Mouse (Mus musculus) limb, embryonic 14.5 days (tissue): Measurements from ENCODE around the gene Ripk3. TPM values are rescaled to one million over a fixed set of nuclear protein-coding genes. Genes with fewer than 3 reads are reported as not detected.
A peak's percentile ranks its signal among the peaks of the same experiment; 100 is the strongest.

ENCODE experiments used
- ATAC-seq: fragments of 200-750 bp; cut with Nextera tagmentation; 2 replicates; pipeline ENCODE4 v1.8.0; 2017; ENCODE audit warnings: low read depth, moderate number of reproducible peaks, moderate TSS enrichment; ENCODE audit not compliant: low FRiP score
- DNase-seq: peaks from one replicate; pipeline ENCODE4 v3.0.0-alpha.2; 2015; ENCODE audit warnings: low spot score
- H3K27ac ChIP-seq: fragments of 300-500 bp; sonication (generic); replicated peaks from 2 replicates; pipeline ENCODE4 v1.5.1; 2014; ENCODE audit warnings: low read depth, mild to moderate bottlenecking, low read length, moderate library complexity, mixed read lengths
- H3K27me3 ChIP-seq: fragments of 300-500 bp; sonication (generic); 2 replicates; pipeline ENCODE4 v1.6.1; 2014; ENCODE audit warnings: low read length, mixed read lengths; ENCODE audit not compliant: control insufficient read depth, insufficient read depth
- H3K36me3 ChIP-seq: fragments of 300-500 bp; sonication (generic); 2 replicates; pipeline ENCODE4 v1.6.1; 2014; ENCODE audit warnings: mild to moderate bottlenecking, low read length, moderate library complexity, mixed read lengths; ENCODE audit not compliant: control insufficient read depth, insufficient read depth
- H3K4me1 ChIP-seq: fragments of 300-500 bp; sonication (generic); 2 replicates; pipeline ENCODE4 v1.6.1; 2014; ENCODE audit warnings: antibody characterized with exemption, low read length, mixed read lengths; ENCODE audit not compliant: control insufficient read depth, insufficient read depth
- H3K4me2 ChIP-seq: fragments of 300-500 bp; sonication (generic); replicated peaks from 2 replicates; pipeline ENCODE4 v1.6.1; 2014; ENCODE audit warnings: low read depth, mild to moderate bottlenecking, low read length, moderate library complexity; ENCODE audit not compliant: severe bottlenecking
- H3K4me3 ChIP-seq: fragments of 300-500 bp; sonication (generic); replicated peaks from 2 replicates; pipeline ENCODE4 v1.5.1; 2014; ENCODE audit warnings: low read length
- H3K9ac ChIP-seq: fragments of 300-500 bp; sonication (generic); 2 replicates; pipeline ENCODE4 v1.6.1; 2014; ENCODE audit warnings: mild to moderate bottlenecking, low read depth, low read length, moderate library complexity; ENCODE audit not compliant: severe bottlenecking
- H3K9me3 ChIP-seq: fragments of 300-500 bp; sonication (generic); 2 replicates; pipeline ENCODE4 v1.6.1; 2016; ENCODE audit warnings: low read length; ENCODE audit not compliant: control insufficient read depth
- POLR2A ChIP-seq: fragments of 200-500 bp; IDR thresholded peaks from 2 replicates; pipeline ENCODE4 v1.8.0; 2012; ENCODE audit warnings: inconsistent platforms, mild to moderate bottlenecking, moderate library complexity, borderline replicate concordance; ENCODE audit not compliant: insufficient read depth, insufficient read length; ENCODE audit errors: extremely low read depth
- WGBS: fragments of 180-500 bp; shearing (Covaris S2); extraction: QIAGEN DNeasy Blood & Tissue Kit; methylation state at CpG from one replicate; pipeline ENCODE4 v1.1.7; 2014; 5-methylcytosine and 5-hydroxymethylcytosine counted together
- polyA plus RNA-seq, 2 experiments: library from polyadenylated mRNA; depleted of rRNA in 1 of 2; stranded (reverse) in 1 of 2; unstranded in 1 of 2; fragments of >200 nt; fragmentation: Nextera tagmentation in 1 of 2; extraction: Ambion mirVana in 1 of 2; gene quantifications; 2 replicates each; pipeline versions ENCODE4 v1.2.1 to v1.2.3; 2012 to 2014

The Ripk3 gene
- polyA plus RNA-seq, 2 experiments: 30.5 to 35.9 TPM

GRCm38 (mm10) chr14:55819845-55820405 is 31.3 kb upstream of the Ripk3 start:
- ATAC-seq: no peak
- H3K9ac ChIP-seq: no peak overlapping the region
- no peak overlapping the region for H3K27ac ChIP-seq
- DNase-seq: no peak
- no peaks in the 10 kb centered on the region for H3K36me3 ChIP-seq
- no peak overlapping the region for H3K4me2 ChIP-seq
- WGBS: 74% methylated on average over 7 of the region's 7 CpGs
- H3K27me3 ChIP-seq: no peaks in the 10 kb centered on the region
- 0 out of 2 replicates have a peak, but pooled peaks cover 3% of the 10 kb centered on the region for H3K4me1 ChIP-seq
- H3K4me3 ChIP-seq: no peak overlapping the region
- no peaks in the 10 kb centered on the region for H3K9me3 ChIP-seq
- no peak for TF ChIP-seq POLR2A

- DNase-seq: peak; percentile 69
- Histone ChIP-seq H3K27me3 (no peaks in the 10 kb centered on the region), H3K9me3 (no peaks in the 10 kb centered on the region), H3K4me1 (no peaks in the 10 kb centered on the region), H3K27ac (no peak overlapping the region), H3K4me2 (peak overlapping the region; percentile 59), H3K9ac (peak overlapping the region; percentile 44), H3K4me3 (peak overlapping the region; percentile 41), H3K36me3 (no peaks in the 10 kb centered on the region)
- TF ChIP-seq POLR2A: no peak
- WGBS: 26% methylated on average over 17 of the region's 17 CpGs
- peak; percentile 76 for ATAC-seq
Observed at GRCm38 (mm10) chr14:55815310-55815751, 26.7 kb upstream of the Ripk3 start.

- Histone ChIP-seq H3K9ac (peak overlapping the region; percentile 44), H3K27me3 (no peaks in the 10 kb centered on the region), H3K4me2 (peak overlapping the region; percentile 59), H3K4me1 (no peaks in the 10 kb centered on the region), H3K36me3 (no peaks in the 10 kb centered on the region), H3K27ac (no peak overlapping the region), H3K4me3 (peak overlapping the region; percentile 41), H3K9me3 (no peaks in the 10 kb centered on the region)
- peak; percentile 82 for ATAC-seq
- DNase-seq: peak; percentile 77
- TF ChIP-seq POLR2A: no peak
- WGBS: 30% methylated on average over 16 of the region's 16 CpGs
Observed at GRCm38 (mm10) chr14:55814885-55815284, 26.2 kb upstream of the Ripk3 start.

GRCm38 (mm10) chr14:55795380-55796163 is 6.9 kb upstream of the Ripk3 start:
- no peak overlapping the region for H3K27ac ChIP-seq
- H3K4me3 ChIP-seq: no peak overlapping the region
- WGBS: 79% methylated on average over 15 of the region's 15 CpGs
- H3K27me3 ChIP-seq: no peaks in the 10 kb centered on the region
- no peak overlapping the region for H3K4me2 ChIP-seq
- ATAC-seq: no peak
- no peak for TF ChIP-seq POLR2A
- no peaks in the 10 kb centered on the region for H3K9me3 ChIP-seq
- no peak for DNase-seq
- H3K36me3 ChIP-seq: no peaks in the 10 kb centered on the region
- H3K9ac ChIP-seq: no peak overlapping the region
- no peaks in the 10 kb centered on the region for H3K4me1 ChIP-seq

- 64% methylated on average over 2 of the region's 2 CpGs for WGBS
- Histone ChIP-seq H3K27ac (no peak overlapping the region), H3K36me3 (no peaks in the 10 kb centered on the region), H3K4me3 (no peak overlapping the region), H3K4me1 (no peaks in the 10 kb centered on the region), H3K27me3 (no peaks in the 10 kb centered on the region), H3K9ac (no peak overlapping the region), H3K9me3 (no peaks in the 10 kb centered on the region), H3K4me2 (no peak overlapping the region)
- DNase-seq (no peak), ATAC-seq (no peak)
- no peak for TF ChIP-seq POLR2A
Observed at GRCm38 (mm10) chr14:55793946-55794345, 5.3 kb upstream of the Ripk3 start.
